Mouse (Mus musculus) hindbrain, embryonic 15.5 days (tissue): ENCODE data around the gene Gm45837. TPM values are rescaled to one million over a fixed set of nuclear protein-coding genes. Genes with fewer than 3 reads are reported as not detected.
A peak's percentile ranks its signal among the peaks of the same experiment; 100 is the strongest.
"Not testable (repeated sequence)": the region's sequence is repeated elsewhere in the genome, so short reads cannot be mapped to it uniquely, and the experiment has no call there.

Experiments
- ATAC-seq: fragments of 200-750 bp; cut with Nextera tagmentation; 2 replicates; pipeline ENCODE4 v1.8.0; 2017; ENCODE audit warnings: low read depth, moderate number of reproducible peaks, moderate TSS enrichment; ENCODE audit not compliant: low FRiP score
- H3K27ac ChIP-seq: fragments of 300-500 bp; sonication (generic); replicated peaks from 2 replicates; pipeline ENCODE4 v1.5.1; 2015; ENCODE audit warnings: mild to moderate bottlenecking, inconsistent platforms
- H3K27me3 ChIP-seq: fragments of 300-500 bp; sonication (generic); 2 replicates; pipeline ENCODE4 v1.6.1; 2015; ENCODE audit warnings: control low read depth, inconsistent platforms
- H3K36me3 ChIP-seq: fragments of 300-500 bp; sonication (generic); 2 replicates; pipeline ENCODE4 v1.6.1; 2015; ENCODE audit warnings: control low read depth, inconsistent platforms
- H3K4me1 ChIP-seq: fragments of 300-500 bp; sonication (generic); replicated peaks from 2 replicates; pipeline ENCODE4 v1.6.1; 2015; ENCODE audit warnings: control low read depth, inconsistent platforms
- H3K4me2 ChIP-seq: fragments of 300-500 bp; sonication (generic); 2 replicates; pipeline ENCODE4 v1.6.1; 2015; ENCODE audit warnings: moderate library complexity, mild to moderate bottlenecking, inconsistent platforms
- H3K4me3 ChIP-seq: fragments of 300-500 bp; sonication (generic); 2 replicates; pipeline ENCODE4 v1.5.1; 2015; ENCODE audit warnings: mild to moderate bottlenecking, inconsistent platforms
- H3K9ac ChIP-seq: fragments of 300-500 bp; sonication (generic); 2 replicates; pipeline ENCODE4 v1.6.1; 2015; ENCODE audit warnings: inconsistent platforms
- H3K9me3 ChIP-seq: fragments of 300-500 bp; sonication (generic); 2 replicates; pipeline ENCODE4 v1.6.1; 2016; ENCODE audit warnings: control low read depth, inconsistent platforms
- WGBS: fragments of 180-500 bp; shearing (Covaris S2); methylation state at CpG from one replicate; pipeline ENCODE4 v1.1.7; 2015; 5-methylcytosine and 5-hydroxymethylcytosine counted together
- microRNA counts: library from miRNA; unstranded; fragments of <30 nt; microRNA quantifications from one replicate; lab custom pipeline; 2016
- microRNA-seq: library from miRNA; unstranded; fragments of <30 nt; microRNA quantifications from one replicate; pipeline ENCODE4, GENCODE M21; 2016
- polyA plus RNA-seq: library from polyadenylated mRNA; unstranded; fragments of >200 nt; fragmentation: Nextera tagmentation; extraction: Ambion mirVana; gene quantifications from 2 replicates; pipeline ENCODE4 v1.2.1, GENCODE M21; 2015

The Gm45837 gene
- polyA plus RNA-seq, 1 experiment from 2014 or later, result not detected

- 0 out of 2 replicates have a peak overlapping the region, but pooled peaks have one; percentile 19 for H3K4me2 ChIP-seq
- H3K4me3 ChIP-seq, result no peak overlapping the region
- no peaks in the 10 kb centered on the region for H3K36me3 ChIP-seq
- WGBS, result 8% methylated on average over 11 of the region's 11 CpGs
- no peak overlapping the region for H3K9ac ChIP-seq
- no peaks in the 10 kb centered on the region for H3K4me1 ChIP-seq
- no peaks in the 10 kb centered on the region for H3K9me3 ChIP-seq
- no peak overlapping the region for H3K27ac ChIP-seq
- no peaks in the 10 kb centered on the region for H3K27me3 ChIP-seq
- peak; percentile 68; the same call in 1 of the 2 replicates for ATAC-seq
Observed at GRCm38 (mm10) chr7:101541132-101541531, 130.4 kb downstream of the Gm45837 start.

DNA sequence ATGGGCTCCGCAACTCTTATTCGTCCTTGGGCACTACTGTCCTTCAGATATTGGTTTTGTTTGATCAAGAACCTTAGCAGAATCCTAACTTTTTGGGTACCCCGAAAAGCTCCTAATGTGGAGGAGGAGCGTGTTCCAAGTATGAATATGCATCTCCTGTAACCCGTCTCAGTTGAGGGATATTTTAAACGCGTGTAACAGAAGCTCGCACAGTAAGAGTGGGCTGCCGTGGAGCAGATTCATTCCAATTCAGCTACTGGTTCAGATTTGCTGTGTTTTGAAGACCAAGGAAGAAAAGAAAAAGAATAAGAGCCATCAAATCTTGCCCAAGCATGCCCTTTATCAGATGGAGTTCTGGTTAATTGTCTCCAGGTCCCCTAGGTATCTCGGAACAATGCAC is 131.0 kb downstream of the Gm45837 start:
- Histone ChIP-seq H3K27me3 (no peaks in the 10 kb centered on the region), H3K27ac (no peak overlapping the region), H3K4me1 (no peaks in the 10 kb centered on the region), H3K9ac (no peak overlapping the region), H3K4me3 (no peak overlapping the region), H3K36me3 (no peaks in the 10 kb centered on the region), H3K9me3 (no peaks in the 10 kb centered on the region), H3K4me2 (no peak overlapping the region)
- 82% methylated on average over 10 of the region's 10 CpGs for WGBS
- ATAC-seq, result no peak

GRCm38 (mm10) chr7:101547651-101548050 is 137.0 kb downstream of the Gm45837 start:
- H3K4me3 ChIP-seq, result no peak overlapping the region
- 86% methylated on average over 3 of the region's 3 CpGs for WGBS
- H3K4me2 ChIP-seq, result no peak overlapping the region
- no peak overlapping the region for H3K27ac ChIP-seq
- no peaks in the 10 kb centered on the region for H3K9me3 ChIP-seq
- no peaks in the 10 kb centered on the region for H3K4me1 ChIP-seq
- ATAC-seq, result no peak
- H3K36me3 ChIP-seq, result no peaks in the 10 kb centered on the region
- H3K27me3 ChIP-seq, result no peaks in the 10 kb centered on the region
- no peak overlapping the region for H3K9ac ChIP-seq

GRCm38 (mm10) chr7:101549266-101549665 is 138.6 kb downstream of the Gm45837 start:
- Histone ChIP-seq H3K4me2 (no peak overlapping the region), H3K36me3 (no peaks in the 10 kb centered on the region), H3K4me3 (no peak overlapping the region), H3K4me1 (no peaks in the 10 kb centered on the region), H3K27ac (no peak overlapping the region), H3K27me3 (no peaks in the 10 kb centered on the region), H3K9me3 (no peaks in the 10 kb centered on the region), H3K9ac (no peak overlapping the region)
- no peak for ATAC-seq
- 84% methylated on average over 3 of the region's 3 CpGs for WGBS

- Histone ChIP-seq H3K9me3 (no peaks in the 10 kb centered on the region), H3K9ac (no peak overlapping the region), H3K4me3 (no peak overlapping the region), H3K4me1 (no peaks in the 10 kb centered on the region), H3K27ac (no peak overlapping the region), H3K27me3 (no peaks in the 10 kb centered on the region), H3K4me2 (no peak overlapping the region), H3K36me3 (no peaks in the 10 kb centered on the region)
- 78% methylated on average over 7 of the region's 7 CpGs for WGBS
- no peak for ATAC-seq
Observed at GRCm38 (mm10) chr7:101550686-101551485, 140.2 kb downstream of the Gm45837 start.

DNA sequence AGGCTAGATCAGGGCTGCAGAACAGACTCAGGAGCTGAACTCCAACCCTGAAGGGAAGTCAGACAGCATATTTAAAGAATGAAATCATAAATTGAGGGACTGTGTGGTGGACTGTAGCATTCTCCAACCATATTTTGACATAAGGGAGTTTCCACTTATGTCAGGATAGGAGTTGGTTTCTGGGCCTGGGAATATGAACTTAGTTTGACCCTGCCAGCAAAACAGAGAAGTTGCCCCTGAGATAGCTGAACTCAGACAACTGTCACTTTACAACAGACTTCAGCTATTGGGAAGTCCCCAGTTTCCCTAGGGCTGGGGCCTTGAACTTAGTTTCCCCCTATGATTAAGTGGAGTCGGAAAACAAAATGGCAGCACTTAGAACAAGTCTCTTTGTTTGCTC is 140.8 kb downstream of the Gm45837 start:
- Histone ChIP-seq H3K4me1 (no peaks in the 10 kb centered on the region), H3K36me3 (no peaks in the 10 kb centered on the region), H3K4me2 (no peak overlapping the region), H3K9ac (no peak overlapping the region), H3K27me3 (no peaks in the 10 kb centered on the region), H3K4me3 (no peak overlapping the region), H3K9me3 (no peaks in the 10 kb centered on the region), H3K27ac (no peak overlapping the region)
- ATAC-seq, result no peak
- WGBS, result 100% methylated on average over 1 of the region's 1 CpGs

GRCm38 (mm10) chr7:101555473-101555872 is 144.8 kb downstream of the Gm45837 start:
- not testable (repeated sequence) for H3K9ac ChIP-seq, ATAC-seq
- WGBS, result 93% methylated on average over 3 of the region's 3 CpGs

GRCm38 (mm10) chr7:101557391-101557790 is 146.7 kb downstream of the Gm45837 start:
- no peaks in the 10 kb centered on the region for H3K9me3 ChIP-seq
- H3K4me2 ChIP-seq, result no peak overlapping the region
- no peak for ATAC-seq
- H3K9ac ChIP-seq, result no peak overlapping the region
- 89% methylated on average over 1 of the region's 1 CpGs for WGBS
- no peak overlapping the region for H3K4me3 ChIP-seq
- no peak overlapping the region for H3K27ac ChIP-seq
- H3K36me3 ChIP-seq, result no peaks in the 10 kb centered on the region
- H3K4me1 ChIP-seq, result no peaks in the 10 kb centered on the region
- H3K27me3 ChIP-seq, result no peaks in the 10 kb centered on the region

More at GRCm38 (mm10) chr7:101555473-101555872, 144.8 kb downstream of the Gm45837 start:
- H3K4me2 ChIP-seq, H3K27me3 ChIP-seq, H3K4me1 ChIP-seq, H3K27ac ChIP-seq, H3K9me3 ChIP-seq, H3K4me3 ChIP-seq, H3K36me3 ChIP-seq: not testable (repeated sequence)

- ATAC-seq, H3K4me2 ChIP-seq: not testable (repeated sequence)
- 82% methylated on average over 5 of the region's 5 CpGs for WGBS
Observed at GRCm38 (mm10) chr7:101559393-101559792, 148.7 kb downstream of the Gm45837 start.

More at GRCm38 (mm10) chr7:101559393-101559792, 148.7 kb downstream of the Gm45837 start:
- H3K36me3 ChIP-seq, H3K4me1 ChIP-seq, H3K27ac ChIP-seq, H3K9me3 ChIP-seq, H3K27me3 ChIP-seq, H3K4me3 ChIP-seq, H3K9ac ChIP-seq: not testable (repeated sequence)

MicroRNAs within 50 kb of the gene (microRNA counts, 519-probe panel; counts per million panel counts)
- microRNA mmu-miR-139-3p (lab: Ali Mortazavi, UCI), result not detected
- microRNA mmu-miR-139-5p (lab: Ali Mortazavi, UCI), result 1,807 counts per million, percentile 13 among the panel's probes with 10 or more counts

Small RNA genes within 50 kb of the gene (microRNA-seq; reads per million reads assigned to microRNA genes)
- gene Mir139, result 4,638 reads per million, percentile 91 among the genes with 10 or more reads in this experiment

Other genes with a start within 250 kb of the Gm45837 start
- gene Atg16l2, start 108.6 kb upstream of the Gm45837 start, polyA plus RNA-seq, result 27.4 and 31.1 TPM in 2 replicates
- gene Stard10, start 93.8 kb upstream of the Gm45837 start, polyA plus RNA-seq, result 10.8 and 11.8 TPM in 2 replicates
- 10.6 and 11.0 TPM in 2 replicates for gene Arap1, start 62.8 kb upstream of the Gm45837 start, polyA plus RNA-seq
- 31.3 and 34.8 TPM in 2 replicates for gene Pde2a, start 10.8 kb downstream of the Gm45837 start, polyA plus RNA-seq
- gene Art2b, start 174.7 kb downstream of the Gm45837 start, polyA plus RNA-seq, result not detected in 2 replicates